Mouse (Mus musculus): ENCODE results near the gene Zkscan2.

GRCm38 (mm10) chr7:123429624-123430410 is 70.4 kb downstream of the Zkscan2 start:
- TF ChIP-seq CTCF (IDR thresholded peaks at IDR 0.05; ENCODE audit: low read depth), result no peak
- TF ChIP-seq EP300 (IDR thresholded peaks at IDR 0.05; ENCODE audit: low read depth), result no peak

All from liver, postnatal 0 days (tissue).